Comparison of ENCODE assay signal across 20 mouse cellular contexts in the genomic region with DNA sequence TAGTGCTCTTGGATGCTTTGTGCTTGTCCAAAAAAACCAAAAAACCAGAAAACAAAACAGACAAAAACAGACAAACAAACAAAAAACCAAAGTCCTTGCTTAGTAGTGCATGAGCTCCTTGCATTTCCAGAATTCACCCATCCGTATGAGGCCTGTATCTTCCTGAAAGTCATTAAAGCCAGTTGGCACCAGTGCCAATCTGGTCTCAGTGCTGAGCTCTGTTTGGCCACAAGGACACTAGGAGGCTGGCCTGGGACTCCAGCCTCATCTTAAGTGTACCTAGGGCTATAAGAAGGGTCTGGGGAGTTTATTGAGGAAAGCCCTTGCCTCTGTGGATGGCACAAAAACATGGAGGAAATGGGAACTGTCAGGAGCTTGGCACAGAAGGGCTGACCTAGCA. TPM values are rescaled to one million over a fixed set of nuclear protein-coding genes. Genes with fewer than 3 reads are reported as not detected.
DNase-seq lines count a peak whose midpoint lies in the region; TF ChIP-seq lines count a peak whose summit lies in the region.
"Had no signal": no experiment of that assay in that cellular context is flagged by ENCODE, and none has a peak within 500 bp of the region (broad histone marks: within the 10 kb centered on the region; RNA-seq: fewer than 3 reads in every experiment).

No protein-coding gene starts in this region.

- no peaks in the 10 kb centered on the region for H3K27me3 ChIP-seq in liver, adult 2 months (ENCODE audit: control insufficient read depth, insufficient read depth, low read length)
- peaks cover 52% of the 10 kb centered on the region for H3K27me3 ChIP-seq in embryonic facial prominence, embryonic 10.5 days (replicated peaks; ENCODE audit: low read depth, poor library complexity, severe bottlenecking)

- peaks cover 13% of the 10 kb centered on the region for H3K4me1 ChIP-seq in liver, adult 2 months (ENCODE audit: control insufficient read depth, insufficient read depth, low read length)
- peaks cover 47% of the 10 kb centered on the region for H3K4me1 ChIP-seq in embryonic facial prominence, embryonic 10.5 days

- H3K9me3 ChIP-seq in embryonic facial prominence, embryonic 10.5 days, result peaks cover 13% of the 10 kb centered on the region; the same call in 1 of the 2 replicates

- no peak for TF ChIP-seq POLR2A in liver, adult 2 months (IDR thresholded peaks at IDR 0.05; ENCODE audit: extremely low read depth, insufficient read depth, low read length)

- no peak for TF ChIP-seq CTCF in liver, adult 2 months (IDR thresholded peaks at IDR 0.05; ENCODE audit: low read depth, low read length)

- DNase-seq in liver, adult 2 months (ENCODE audit: extremely low read depth, low read depth, low spot score), result peak; percentile 21
- no peak for DNase-seq in liver
- peak; percentile 36 for DNase-seq in Muller cell, postnatal 12 days (ENCODE audit: inconsistent ontology term)
- no peak for DNase-seq in embryonic facial prominence, embryonic 10.5 days (ENCODE audit: low spot score)
- DNase-seq in kidney, postnatal 36 days, result peak; percentile 60 to 68
- no peak for DNase-seq in cerebellum, adult 11 months
- DNase-seq in gastrocnemius, postnatal 25 days, result no peak
- DNase-seq in frontal cortex, postnatal 36 days (ENCODE audit: low spot score in 2 of 2), result no peak
- DNase-seq: adrenal gland, postnatal 10 days; cerebellum, adult 9-11 months; forebrain, postnatal 0 days; gastrocnemius, adult 2 months; heart, adult 11 months; lung, postnatal 4 days; right cerebral cortex, postnatal 25 days; thymus, postnatal 36 days had no signal

- H3K36me3 ChIP-seq in liver, adult 2 months (ENCODE audit: control insufficient read depth, insufficient read depth, low read length), result no peaks in the 10 kb centered on the region
- no peaks in the 10 kb centered on the region for H3K36me3 ChIP-seq in embryonic facial prominence, embryonic 10.5 days (replicated peaks)
- H3K36me3 ChIP-seq: heart, embryonic 13.5 days had no signal

- WGBS in liver, adult 2 months, result 31% methylated on average over 1 of the region's 1 CpGs
- 87% methylated on average over 1 of the region's 1 CpGs for WGBS in embryonic facial prominence, embryonic 10.5 days

- H3K9ac ChIP-seq in liver, adult 2 months (ENCODE audit: low read depth, low read length), result no peak overlapping the region
- H3K9ac ChIP-seq: forebrain, postnatal 0 days; heart, embryonic 13.5 days; hindbrain, embryonic 14.5 days; liver, embryonic 14.5 days had no signal

- H3K4me3 ChIP-seq in liver, adult 2 months (ENCODE audit: insufficient read depth, low read depth, low read length), result no peak overlapping the region
- no peak overlapping the region for H3K4me3 ChIP-seq in embryonic facial prominence, embryonic 10.5 days
- H3K4me3 ChIP-seq: gastrocnemius, adult 2 months; heart, embryonic 13.5 days; layer of hippocampus, adult 2 months had no signal

- no peaks in the 10 kb centered on the region for H3K79me2 ChIP-seq in liver, adult 2 months (ENCODE audit: control insufficient read depth, insufficient read depth, low read length)

- H3K27ac ChIP-seq in liver, adult 2 months (replicated peaks; ENCODE audit: insufficient read depth, low read depth, low read length), result no peak overlapping the region
- peak overlapping the region; percentile 36 for H3K27ac ChIP-seq in embryonic facial prominence, embryonic 10.5 days (replicated peaks)
- H3K27ac ChIP-seq: gastrocnemius, adult 2 months; heart, embryonic 13.5 days; hindbrain, embryonic 14.5 days; layer of hippocampus, adult 2 months; liver, embryonic 14.5 days had no signal

RNA-seq across cellular contexts. Expression of a gene that starts 50.3 kb away (rescaled TPM):
- total RNA-seq in liver, adult 2 months (2014; rRNA removed), result 2.8 and 5.8 TPM in 2 replicates
- polyA plus RNA-seq in liver, adult 2 months (2012; rRNA removed), result 26.9 and 28.5 TPM in 2 replicates
- polyA plus RNA-seq in embryonic facial prominence, embryonic 10.5 days (2016; fragmentation: Nextera tagmentation; extraction: Ambion mirVana), result 43.3 and 47.2 TPM in 2 replicates
- total RNA-seq in gastrocnemius, postnatal 25 days (2021), result 10 to 100 TPM in 1 of 2 experiments, 1 to 10 TPM in 1; 9.2 to 12.5 TPM

Comparison
In these comparisons a context has a peak if more than half of its experiments do, and no peak if none do; other contexts are left out.
1. DNase-seq: peak in liver, adult 2 months (single experiment), Muller cell, postnatal 12 days (single experiment) and kidney, postnatal 36 days (2 of 2); none in liver (single experiment), embryonic facial prominence, embryonic 10.5 days (single experiment), cerebellum, adult 11 months (single experiment), gastrocnemius, postnatal 25 days (single experiment) and frontal cortex, postnatal 36 days (0 of 2).